Mouse (Mus musculus) forebrain, embryonic 14.5 days (tissue): Measurements from ENCODE around the gene Ndufa12. TPM values are rescaled to one million over a fixed set of nuclear protein-coding genes. Genes with fewer than 3 reads are reported as not detected.

Experiments used
- ATAC-seq: fragments of 200-750 bp; cut with Nextera tagmentation; 2 replicates; pipeline ENCODE4 v1.8.0; 2017; ENCODE audit warnings: mild to moderate bottlenecking, moderate library complexity
- DNase-seq: peaks from one replicate; pipeline ENCODE4 v3.0.0-alpha.2; 2015; ENCODE audit warnings: low spot score
- H3K27ac ChIP-seq: fragments of 300-500 bp; sonication (generic); 2 replicates; pipeline ENCODE4 v1.5.1; 2014; ENCODE audit warnings: low read depth, mild to moderate bottlenecking, control low read depth, low read length, moderate library complexity
- H3K27me3 ChIP-seq: fragments of 300-500 bp; sonication (generic); replicated peaks from 2 replicates; pipeline ENCODE4 v1.6.1; 2014; ENCODE audit warnings: low read length, control low read depth, mixed read lengths; ENCODE audit not compliant: control insufficient read depth, insufficient read depth
- H3K36me3 ChIP-seq: fragments of 300-500 bp; sonication (generic); 2 replicates; pipeline ENCODE4 v1.6.1; 2014; ENCODE audit warnings: low read length, control low read depth; ENCODE audit not compliant: control insufficient read depth, insufficient read depth
- H3K4me1 ChIP-seq: fragments of 300-500 bp; sonication (generic); 2 replicates; pipeline ENCODE4 v1.6.1; 2014; ENCODE audit warnings: antibody characterized with exemption, low read length, control low read depth; ENCODE audit not compliant: control insufficient read depth, insufficient read depth
- H3K4me2 ChIP-seq: fragments of 300-500 bp; sonication (generic); 2 replicates; pipeline ENCODE4 v1.6.1; 2014; ENCODE audit warnings: mild to moderate bottlenecking, control low read depth, low read length
- H3K4me3 ChIP-seq: fragments of 300-500 bp; sonication (generic); 2 replicates; pipeline ENCODE4 v1.5.1; 2014; ENCODE audit warnings: low read depth, low read length, control low read depth
- H3K9ac ChIP-seq: fragments of 300-500 bp; sonication (generic); 2 replicates; pipeline ENCODE4 v1.6.1; 2014; ENCODE audit warnings: mild to moderate bottlenecking, low read length, control low read depth, moderate library complexity
- H3K9me3 ChIP-seq: fragments of 300-500 bp; sonication (generic); replicated peaks from 2 replicates; pipeline ENCODE4 v1.6.1; 2016; ENCODE audit warnings: low read length, control low read depth, mixed read lengths; ENCODE audit not compliant: control insufficient read depth
- WGBS: fragments of 180-500 bp; shearing (Covaris S2); extraction: QIAGEN DNeasy Blood & Tissue Kit; methylation state at CpG from one replicate; pipeline ENCODE4 v1.1.7; 2014; 5-methylcytosine and 5-hydroxymethylcytosine counted together
- polyA plus RNA-seq: library from polyadenylated mRNA; unstranded; fragments of >200 nt; fragmentation: Nextera tagmentation; extraction: Ambion mirVana; gene quantifications from 2 replicates; pipeline ENCODE4 v1.2.1, GENCODE M21; 2014

The Ndufa12 gene
- polyA plus RNA-seq, 1 experiment from 2014 or later = 485 TPM

DNA sequence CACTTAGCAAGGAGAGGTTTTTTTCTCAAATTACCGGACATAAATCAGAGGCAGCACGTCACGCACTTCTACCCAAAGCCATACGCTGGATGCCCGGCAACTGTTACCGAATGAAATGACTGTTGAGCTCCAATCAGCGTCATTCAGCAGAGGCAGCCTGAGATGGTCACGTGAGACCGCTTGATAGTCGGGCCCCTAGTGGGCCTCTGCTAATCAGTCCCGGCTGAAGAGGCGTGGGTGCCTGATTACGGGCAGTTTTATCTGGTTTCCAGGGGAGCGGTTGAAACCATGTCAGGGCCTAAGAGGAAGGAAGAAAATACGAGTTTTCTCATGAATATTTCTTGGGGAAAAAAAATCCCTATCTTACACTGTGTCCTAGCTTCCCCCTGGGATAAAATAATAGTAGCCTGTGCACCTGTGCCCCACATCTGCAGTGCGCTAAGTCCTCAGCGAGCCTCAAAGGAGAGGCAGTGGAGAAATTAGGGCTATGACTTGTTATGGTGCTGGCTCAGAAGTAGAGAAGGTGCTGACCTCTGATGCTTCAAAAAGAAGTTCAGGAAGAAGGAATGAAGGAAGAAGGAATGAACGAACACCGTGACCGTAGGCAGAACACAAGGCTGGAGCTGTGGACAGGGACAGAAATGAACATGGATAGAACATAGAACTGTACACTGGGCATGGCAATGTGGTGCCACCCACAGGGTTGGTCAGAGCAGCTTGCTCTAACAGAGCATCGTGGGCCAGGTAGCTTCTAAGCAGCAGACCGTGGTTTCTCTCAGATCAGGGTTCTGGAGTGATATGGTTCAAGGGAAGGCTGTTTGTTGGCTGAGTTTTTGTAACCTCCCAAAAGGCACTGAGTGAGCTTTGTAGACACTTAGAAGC lies 51.3 kb downstream of the Ndufa12 start:
- 51% methylated on average over 22 of the region's 22 CpGs for WGBS
- ATAC-seq = peak; percentile 90
- Histone ChIP-seq H3K27me3 (no peaks in the 10 kb centered on the region), H3K4me2 (peak overlapping the region; percentile 13; the same call in 1 of the 2 replicates), H3K9me3 (no peaks in the 10 kb centered on the region), H3K4me1 (no peaks in the 10 kb centered on the region), H3K9ac (no peak overlapping the region), H3K36me3 (no peaks in the 10 kb centered on the region), H3K4me3 (no peak overlapping the region), H3K27ac (no peak overlapping the region)
- DNase-seq = peak; percentile 80

- H3K36me3 ChIP-seq = no peaks in the 10 kb centered on the region
- H3K9me3 ChIP-seq = no peaks in the 10 kb centered on the region
- no peaks in the 10 kb centered on the region for H3K4me1 ChIP-seq
- H3K27me3 ChIP-seq = no peaks in the 10 kb centered on the region
- H3K4me3 ChIP-seq = no peak overlapping the region
- DNase-seq (no peak), ATAC-seq (no peak)
- H3K9ac ChIP-seq = no peak overlapping the region
- no peak overlapping the region for H3K27ac ChIP-seq
- H3K4me2 ChIP-seq = no peak overlapping the region
- 82% methylated on average over 17 of the region's 17 CpGs for WGBS
Measured at GRCm38 (mm10) chr10:94253260-94253807, 54.8 kb downstream of the Ndufa12 start.

DNA sequence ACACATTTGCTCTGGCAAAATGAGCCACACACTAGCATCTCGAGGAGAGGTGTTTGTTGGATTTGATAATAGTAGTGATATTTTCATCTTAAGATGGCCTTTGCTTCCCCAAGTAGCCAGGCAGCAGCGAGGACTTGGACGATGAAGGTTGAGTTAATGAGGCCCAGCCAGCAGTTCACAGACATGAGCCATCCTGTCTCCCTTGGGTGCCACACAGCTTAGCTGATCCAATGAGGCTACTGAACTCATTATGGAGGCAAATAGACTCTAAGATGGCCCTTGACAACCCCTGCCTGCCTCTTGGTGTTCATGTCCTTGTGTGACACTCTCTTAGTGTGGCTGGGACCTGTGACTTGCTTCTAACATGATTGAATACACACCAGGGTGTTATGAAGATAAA lies 56.2 kb downstream of the Ndufa12 start:
- no peaks in the 10 kb centered on the region for H3K27me3 ChIP-seq
- H3K4me2 ChIP-seq = no peak overlapping the region
- H3K4me3 ChIP-seq = no peak overlapping the region
- no peaks in the 10 kb centered on the region for H3K36me3 ChIP-seq
- no peak for ATAC-seq
- no peak for DNase-seq
- no peak overlapping the region for H3K9ac ChIP-seq
- H3K9me3 ChIP-seq = no peaks in the 10 kb centered on the region
- no peaks in the 10 kb centered on the region for H3K4me1 ChIP-seq
- 81% methylated on average over 3 of the region's 3 CpGs for WGBS
- H3K27ac ChIP-seq = no peak overlapping the region

DNA sequence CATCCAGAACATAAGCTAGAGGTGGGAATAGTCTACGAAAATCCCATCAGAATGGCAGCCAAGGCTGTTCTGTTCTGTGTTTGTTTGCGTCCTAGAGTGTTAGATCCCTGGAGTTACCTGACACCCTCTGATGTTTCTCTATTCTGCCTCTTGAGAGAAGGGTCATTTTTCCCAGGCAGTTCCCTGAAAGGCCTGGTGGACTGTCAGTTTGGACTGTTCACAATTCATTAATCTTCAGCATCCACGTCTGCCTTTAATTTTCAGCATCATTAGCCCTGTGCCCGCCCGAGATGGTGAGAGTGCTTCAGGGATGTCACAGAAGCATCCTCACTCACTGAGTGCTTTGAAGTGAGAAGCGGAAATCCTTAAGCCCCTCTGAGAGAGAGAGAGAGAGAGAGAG lies 57.2 kb downstream of the Ndufa12 start:
- DNase-seq (no peak), ATAC-seq (no peak)
- Histone ChIP-seq H3K9ac (no peak overlapping the region), H3K27me3 (no peaks in the 10 kb centered on the region), H3K4me1 (no peaks in the 10 kb centered on the region), H3K4me3 (no peak overlapping the region), H3K27ac (no peak overlapping the region), H3K4me2 (no peak overlapping the region), H3K36me3 (no peaks in the 10 kb centered on the region), H3K9me3 (no peaks in the 10 kb centered on the region)
- 67% methylated on average over 6 of the region's 6 CpGs for WGBS

- Histone ChIP-seq H3K27ac (no peak overlapping the region), H3K4me1 (no peaks in the 10 kb centered on the region), H3K36me3 (no peaks in the 10 kb centered on the region), H3K27me3 (no peaks in the 10 kb centered on the region), H3K9ac (no peak overlapping the region), H3K9me3 (no peaks in the 10 kb centered on the region), H3K4me2 (no peak overlapping the region), H3K4me3 (no peak overlapping the region)
- ATAC-seq (no peak), DNase-seq (no peak)
- 96% methylated on average over 4 of the region's 4 CpGs for WGBS
Measured at GRCm38 (mm10) chr10:94256518-94256917, 58.0 kb downstream of the Ndufa12 start.

DNA sequence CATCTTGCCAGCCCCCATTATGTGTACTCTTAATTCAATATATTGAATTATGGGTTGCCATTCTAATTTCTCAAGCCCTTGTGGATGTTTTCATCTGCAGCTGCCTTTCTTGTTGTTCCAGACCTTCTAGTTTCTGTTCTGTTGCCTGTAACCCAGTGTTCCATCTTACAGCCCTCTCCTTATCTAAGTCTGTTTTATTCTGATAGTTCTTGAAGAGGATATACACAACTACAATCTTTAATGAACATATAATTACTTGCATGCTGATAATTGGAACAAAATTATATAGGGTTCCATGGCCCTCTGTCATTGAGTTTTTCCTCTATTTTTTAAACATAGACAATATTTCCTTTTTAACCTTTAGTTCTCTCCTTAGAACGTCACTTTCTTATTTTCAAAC lies 62.0 kb downstream of the Ndufa12 start:
- H3K9ac ChIP-seq = no peak overlapping the region
- H3K4me1 ChIP-seq = no peaks in the 10 kb centered on the region
- 73% methylated on average over 1 of the region's 1 CpGs for WGBS
- DNase-seq = no peak
- no peak overlapping the region for H3K4me3 ChIP-seq
- ATAC-seq = no peak
- H3K27ac ChIP-seq = no peak overlapping the region
- no peaks in the 10 kb centered on the region for H3K9me3 ChIP-seq
- H3K4me2 ChIP-seq = no peak overlapping the region
- H3K36me3 ChIP-seq = no peaks in the 10 kb centered on the region
- H3K27me3 ChIP-seq = no peaks in the 10 kb centered on the region

DNA sequence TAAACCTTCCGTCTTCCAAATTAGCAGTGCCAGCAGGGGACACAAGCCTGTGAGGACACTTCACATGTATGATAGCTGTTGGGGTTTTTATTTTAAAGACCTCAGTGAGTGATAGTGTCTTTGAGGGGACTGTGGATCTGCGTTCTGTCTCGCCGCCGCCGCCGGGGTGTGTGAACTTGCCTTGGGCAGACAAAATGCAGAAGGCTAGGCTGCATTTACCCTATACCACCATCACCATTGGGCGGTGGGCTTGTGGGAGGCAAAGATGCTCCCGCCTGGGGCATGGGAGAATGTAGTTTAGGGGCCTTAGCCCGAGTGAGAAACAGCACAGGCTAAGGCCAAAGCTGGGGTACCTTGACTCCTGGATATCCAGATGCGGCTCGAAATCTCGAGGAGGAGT lies 64.1 kb downstream of the Ndufa12 start:
- H3K36me3 ChIP-seq = no peaks in the 10 kb centered on the region
- H3K9me3 ChIP-seq = no peaks in the 10 kb centered on the region
- DNase-seq (no peak), ATAC-seq (no peak)
- WGBS = 92% methylated on average over 13 of the region's 13 CpGs
- H3K4me2 ChIP-seq = no peak overlapping the region
- H3K27me3 ChIP-seq = no peaks in the 10 kb centered on the region
- no peak overlapping the region for H3K27ac ChIP-seq
- H3K9ac ChIP-seq = no peak overlapping the region
- H3K4me1 ChIP-seq = no peaks in the 10 kb centered on the region
- no peak overlapping the region for H3K4me3 ChIP-seq

GRCm38 (mm10) chr10:94263211-94263610 lies 64.7 kb downstream of the Ndufa12 start:
- ATAC-seq = no peak
- Histone ChIP-seq H3K4me3 (no peak overlapping the region), H3K27me3 (no peaks in the 10 kb centered on the region), H3K4me1 (no peaks in the 10 kb centered on the region), H3K9ac (no peak overlapping the region), H3K36me3 (no peaks in the 10 kb centered on the region), H3K4me2 (no peak overlapping the region), H3K9me3 (no peaks in the 10 kb centered on the region), H3K27ac (no peak overlapping the region)
- no peak for DNase-seq
- WGBS = 80% methylated on average over 3 of the region's 3 CpGs
